Mouse (Mus musculus): ENCODE measurements around the gene Trpm3. TPM values are rescaled to one million over a fixed set of nuclear protein-coding genes. Genes with fewer than 3 reads are reported as not detected.
A peak's percentile ranks its signal among the peaks of the same experiment; 100 is the strongest.

The Trpm3 gene
- polyA plus RNA-seq, 1 experiment from 2014 or later, result 3.2 TPM

DNA sequence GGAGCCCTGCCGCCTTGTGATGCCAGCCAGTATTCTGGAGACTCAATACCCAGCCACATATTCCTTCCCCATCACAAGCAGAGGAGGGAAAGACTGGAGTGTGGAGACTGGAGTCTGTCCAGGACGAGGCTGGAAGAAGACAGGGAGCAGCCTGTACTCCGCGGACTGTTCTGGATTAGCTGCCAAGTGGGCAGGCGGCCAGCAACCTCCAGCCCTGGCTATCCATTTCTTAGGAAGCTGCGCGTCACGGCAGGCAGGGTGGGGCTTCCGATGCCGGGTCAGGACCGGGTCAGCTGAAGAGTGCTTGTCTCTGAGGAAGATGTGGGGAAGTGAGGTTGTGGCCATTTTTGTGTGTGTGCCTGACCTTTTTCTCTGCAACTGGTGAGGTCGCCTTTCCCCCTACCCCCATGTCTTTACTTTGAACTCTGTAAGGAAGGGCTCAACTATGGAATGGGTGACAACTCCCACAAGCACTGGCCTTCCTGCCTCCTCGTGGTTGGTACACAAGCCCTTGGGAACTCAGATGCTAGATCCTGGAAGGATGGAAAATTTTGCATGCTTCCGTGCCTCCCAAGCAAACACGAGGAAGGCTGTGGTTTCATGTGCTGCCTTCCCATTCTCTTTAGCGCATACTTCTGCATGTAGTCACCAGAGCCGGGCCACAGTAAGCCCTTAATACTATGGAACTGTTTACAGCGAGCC lies 777.9 kb downstream of the Trpm3 start:
- Histone ChIP-seq H3K4me1 (ENCODE audit: insufficient read depth, low read length) (peaks cover 7% of the 10 kb centered on the region), H3K27ac (ENCODE audit: low read length) (peak overlapping the region; percentile 82), H3K36me3 (ENCODE audit: insufficient read depth, low read length) (no peaks in the 10 kb centered on the region), H3K9ac (replicated peaks; ENCODE audit: low read length) (no peak overlapping the region), H3K4me2 (replicated peaks; ENCODE audit: low read depth, low read length) (peak overlapping the region; percentile 55), H3K27me3 (ENCODE audit: insufficient read depth, low read length) (no peaks in the 10 kb centered on the region), H3K9me3 (ENCODE audit: low read length) (peaks cover under 1% of the 10 kb centered on the region; the same call in 1 of the 2 replicates), H3K4me3 (ENCODE audit: low read length) (no peak overlapping the region)
- ATAC-seq (ENCODE audit: low FRiP score, low TSS enrichment), result peak; percentile 97
- WGBS, result 35% methylated on average over 18 of the region's 18 CpGs

GRCm38 (mm10) chr19:22917345-22917735 lies 778.5 kb downstream of the Trpm3 start:
- Histone ChIP-seq H3K4me2 (replicated peaks; ENCODE audit: low read depth, low read length) (no peak overlapping the region), H3K27ac (ENCODE audit: low read length) (peak overlapping the region; percentile 82), H3K9me3 (ENCODE audit: low read length) (no peaks in the 10 kb centered on the region), H3K36me3 (ENCODE audit: insufficient read depth, low read length) (no peaks in the 10 kb centered on the region), H3K9ac (replicated peaks; ENCODE audit: low read length) (no peak overlapping the region), H3K4me1 (ENCODE audit: insufficient read depth, low read length) (peaks cover 7% of the 10 kb centered on the region), H3K4me3 (ENCODE audit: low read length) (no peak overlapping the region), H3K27me3 (ENCODE audit: insufficient read depth, low read length) (no peaks in the 10 kb centered on the region)
- no peak for ATAC-seq (ENCODE audit: low FRiP score, low TSS enrichment)
- 76% methylated on average over 3 of the region's 3 CpGs for WGBS

DNA sequence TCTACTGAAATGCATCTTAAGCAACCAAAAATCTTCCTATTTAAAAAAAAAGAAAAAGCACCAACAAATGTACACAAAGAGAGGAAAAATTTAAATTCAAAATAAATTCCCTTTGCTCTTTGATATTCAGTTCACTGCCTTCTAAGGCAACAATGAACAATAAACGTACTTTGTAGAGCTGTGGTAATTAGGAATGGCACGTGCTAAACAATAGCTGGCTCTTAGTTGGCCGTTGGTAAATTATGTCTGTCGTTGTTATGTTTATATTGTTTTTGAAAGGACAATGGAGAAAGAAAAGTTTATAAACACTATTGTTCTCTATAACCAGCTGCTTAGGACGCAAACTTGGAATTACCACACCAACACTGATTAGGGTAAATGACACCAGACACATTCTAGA lies 782.1 kb downstream of the Trpm3 start:
- WGBS, result 65% methylated on average over 5 of the region's 5 CpGs
- Histone ChIP-seq H3K4me3 (ENCODE audit: low read length) (no peak overlapping the region), H3K4me2 (replicated peaks; ENCODE audit: low read depth, low read length) (no peak overlapping the region), H3K9me3 (ENCODE audit: low read length) (no peaks in the 10 kb centered on the region), H3K27me3 (ENCODE audit: insufficient read depth, low read length) (no peaks in the 10 kb centered on the region), H3K36me3 (ENCODE audit: insufficient read depth, low read length) (no peaks in the 10 kb centered on the region), H3K4me1 (ENCODE audit: insufficient read depth, low read length) (peaks cover 7% of the 10 kb centered on the region), H3K27ac (ENCODE audit: low read length) (no peak overlapping the region), H3K9ac (replicated peaks; ENCODE audit: low read length) (no peak overlapping the region)
- no peak for ATAC-seq (ENCODE audit: low FRiP score, low TSS enrichment)

GRCm38 (mm10) chr19:22922871-22923670 lies 784.2 kb downstream of the Trpm3 start:
- Histone ChIP-seq H3K9ac (replicated peaks; ENCODE audit: low read length) (no peak overlapping the region), H3K4me3 (ENCODE audit: low read length) (no peak overlapping the region), H3K36me3 (ENCODE audit: insufficient read depth, low read length) (no peaks in the 10 kb centered on the region), H3K9me3 (ENCODE audit: low read length) (no peaks in the 10 kb centered on the region), H3K4me2 (replicated peaks; ENCODE audit: low read depth, low read length) (no peak overlapping the region), H3K27me3 (ENCODE audit: insufficient read depth, low read length) (no peaks in the 10 kb centered on the region), H3K27ac (ENCODE audit: low read length) (no peak overlapping the region), H3K4me1 (ENCODE audit: insufficient read depth, low read length) (no peaks in the 10 kb centered on the region)
- WGBS, result 75% methylated on average over 18 of the region's 18 CpGs
- ATAC-seq (ENCODE audit: low FRiP score, low TSS enrichment), result no peak

- no peak overlapping the region for H3K9ac ChIP-seq (replicated peaks; ENCODE audit: low read length)
- ATAC-seq (ENCODE audit: low FRiP score, low TSS enrichment), result no peak
- no peak overlapping the region for H3K4me2 ChIP-seq (replicated peaks; ENCODE audit: low read depth, low read length)
- H3K4me1 ChIP-seq (ENCODE audit: insufficient read depth, low read length), result no peaks in the 10 kb centered on the region
- no peak overlapping the region for H3K4me3 ChIP-seq (ENCODE audit: low read length)
- H3K27me3 ChIP-seq (ENCODE audit: insufficient read depth, low read length), result no peaks in the 10 kb centered on the region
- WGBS, result 73% methylated on average over 3 of the region's 3 CpGs
- H3K9me3 ChIP-seq (ENCODE audit: low read length), result no peaks in the 10 kb centered on the region
- no peak overlapping the region for H3K27ac ChIP-seq (ENCODE audit: low read length)
- no peaks in the 10 kb centered on the region for H3K36me3 ChIP-seq (ENCODE audit: insufficient read depth, low read length)
These were observed 786.4 kb downstream of the Trpm3 start for GRCm38 (mm10) chr19:22925284-22925683.

- ATAC-seq (ENCODE audit: low FRiP score, low TSS enrichment), result no peak
- Histone ChIP-seq H3K9ac (replicated peaks; ENCODE audit: low read length) (no peak overlapping the region), H3K36me3 (ENCODE audit: insufficient read depth, low read length) (no peaks in the 10 kb centered on the region), H3K9me3 (ENCODE audit: low read length) (no peaks in the 10 kb centered on the region), H3K27ac (ENCODE audit: low read length) (no peak overlapping the region), H3K4me3 (ENCODE audit: low read length) (no peak overlapping the region), H3K27me3 (ENCODE audit: insufficient read depth, low read length) (no peaks in the 10 kb centered on the region), H3K4me2 (replicated peaks; ENCODE audit: low read depth, low read length) (no peak overlapping the region), H3K4me1 (ENCODE audit: insufficient read depth, low read length) (no peaks in the 10 kb centered on the region)
- 72% methylated on average over 9 of the region's 9 CpGs for WGBS
These were observed 787.9 kb downstream of the Trpm3 start for GRCm38 (mm10) chr19:22926753-22927152.

GRCm38 (mm10) chr19:22928366-22928765 lies 789.5 kb downstream of the Trpm3 start:
- 90% methylated on average over 6 of the region's 6 CpGs for WGBS
- H3K4me1 ChIP-seq (ENCODE audit: insufficient read depth, low read length), result no peaks in the 10 kb centered on the region
- no peaks in the 10 kb centered on the region for H3K27me3 ChIP-seq (ENCODE audit: insufficient read depth, low read length)
- no peak overlapping the region for H3K4me2 ChIP-seq (replicated peaks; ENCODE audit: low read depth, low read length)
- H3K27ac ChIP-seq (ENCODE audit: low read length), result no peak overlapping the region
- no peak overlapping the region for H3K4me3 ChIP-seq (ENCODE audit: low read length)
- H3K9ac ChIP-seq (replicated peaks; ENCODE audit: low read length), result no peak overlapping the region
- no peaks in the 10 kb centered on the region for H3K36me3 ChIP-seq (ENCODE audit: insufficient read depth, low read length)
- H3K9me3 ChIP-seq (ENCODE audit: low read length), result no peaks in the 10 kb centered on the region
- no peak for ATAC-seq (ENCODE audit: low FRiP score, low TSS enrichment)

GRCm38 (mm10) chr19:22929768-22930167 lies 790.9 kb downstream of the Trpm3 start:
- H3K9ac ChIP-seq (replicated peaks; ENCODE audit: low read length), result no peak overlapping the region
- H3K4me1 ChIP-seq (ENCODE audit: insufficient read depth, low read length), result no peaks in the 10 kb centered on the region
- H3K4me3 ChIP-seq (ENCODE audit: low read length), result no peak overlapping the region
- no peak overlapping the region for H3K27ac ChIP-seq (ENCODE audit: low read length)
- no peaks in the 10 kb centered on the region for H3K27me3 ChIP-seq (ENCODE audit: insufficient read depth, low read length)
- 81% methylated on average over 6 of the region's 6 CpGs for WGBS
- H3K36me3 ChIP-seq (ENCODE audit: insufficient read depth, low read length), result no peaks in the 10 kb centered on the region
- ATAC-seq (ENCODE audit: low FRiP score, low TSS enrichment), result no peak
- H3K4me2 ChIP-seq (replicated peaks; ENCODE audit: low read depth, low read length), result no peak overlapping the region
- no peaks in the 10 kb centered on the region for H3K9me3 ChIP-seq (ENCODE audit: low read length)

- no peaks in the 10 kb centered on the region for H3K9me3 ChIP-seq (ENCODE audit: low read length)
- H3K9ac ChIP-seq (replicated peaks; ENCODE audit: low read length), result no peak overlapping the region
- no peaks in the 10 kb centered on the region for H3K27me3 ChIP-seq (ENCODE audit: insufficient read depth, low read length)
- WGBS, result 63% methylated on average over 7 of the region's 7 CpGs
- no peak overlapping the region for H3K4me2 ChIP-seq (replicated peaks; ENCODE audit: low read depth, low read length)
- no peak overlapping the region for H3K4me3 ChIP-seq (ENCODE audit: low read length)
- H3K4me1 ChIP-seq (ENCODE audit: insufficient read depth, low read length), result no peaks in the 10 kb centered on the region
- H3K36me3 ChIP-seq (ENCODE audit: insufficient read depth, low read length), result no peaks in the 10 kb centered on the region
- H3K27ac ChIP-seq (ENCODE audit: low read length), result no peak overlapping the region
- ATAC-seq (ENCODE audit: low FRiP score, low TSS enrichment), result no peak
These were observed 791.6 kb downstream of the Trpm3 start for GRCm38 (mm10) chr19:22930368-22930834.

GRCm38 (mm10) chr19:22931006-22931405 lies 792.2 kb downstream of the Trpm3 start:
- Histone ChIP-seq H3K4me1 (ENCODE audit: insufficient read depth, low read length) (no peaks in the 10 kb centered on the region), H3K27ac (ENCODE audit: low read length) (no peak overlapping the region), H3K27me3 (ENCODE audit: insufficient read depth, low read length) (no peaks in the 10 kb centered on the region), H3K4me2 (replicated peaks; ENCODE audit: low read depth, low read length) (no peak overlapping the region), H3K4me3 (ENCODE audit: low read length) (no peak overlapping the region), H3K36me3 (ENCODE audit: insufficient read depth, low read length) (no peaks in the 10 kb centered on the region), H3K9ac (replicated peaks; ENCODE audit: low read length) (no peak overlapping the region), H3K9me3 (ENCODE audit: low read length) (no peaks in the 10 kb centered on the region)
- 88% methylated on average over 6 of the region's 6 CpGs for WGBS
- ATAC-seq (ENCODE audit: low FRiP score, low TSS enrichment), result no peak

Measured in kidney, embryonic 16.5 days (tissue).